In genomic region chr2:90581796-90582125, GRCm38 (mm10) we compare ENCODE assay signal across 21 mouse cellular contexts. TPM values are rescaled to one million over a fixed set of nuclear protein-coding genes. Genes with fewer than 3 reads are reported as not detected.
A peak's percentile ranks its signal among the peaks of the same experiment; 100 is the strongest.
DNase-seq lines count a peak whose midpoint lies in the region; ATAC-seq and TF ChIP-seq lines count a peak whose summit lies in the region.
"Had no signal": no experiment of that assay in that cellular context is flagged by ENCODE, and none has a peak within 500 bp of the region (broad histone marks: within the 10 kb centered on the region; RNA-seq: fewer than 3 reads in every experiment).

No protein-coding gene starts in this region.

- H3K36me3 ChIP-seq in liver, embryonic 13.5 days = no peaks in the 10 kb centered on the region
- no peaks in the 10 kb centered on the region for H3K36me3 ChIP-seq in liver, embryonic 11.5 days (ENCODE audit: control insufficient read depth, insufficient read depth, low read length)
- H3K36me3 ChIP-seq in midbrain, postnatal 0 days (ENCODE audit: insufficient read depth, low read length) = no peaks in the 10 kb centered on the region
- H3K36me3 ChIP-seq: embryonic facial prominence, embryonic 13.5 days; forebrain, embryonic 12.5 days; limb, embryonic 15.5 days; midbrain, embryonic 15.5 days; neural tube, embryonic 13.5 days had no signal

- WGBS in liver, embryonic 13.5 days (ENCODE audit: insufficient replicate concordance) = 37% methylated on average over 1 of the region's 1 CpGs
- 47% methylated on average over 1 of the region's 1 CpGs for WGBS in liver, embryonic 11.5 days
- WGBS in midbrain, postnatal 0 days = 57% methylated on average over 1 of the region's 1 CpGs

- H3K4me3 ChIP-seq in liver, embryonic 13.5 days (replicated peaks) = no peak overlapping the region
- H3K4me3 ChIP-seq in liver, embryonic 11.5 days (ENCODE audit: low read depth, low read length) = no peak overlapping the region
- H3K4me3 ChIP-seq in midbrain, postnatal 0 days (ENCODE audit: low read depth, low read length) = no peak overlapping the region

- no peaks in the 10 kb centered on the region for H3K9me3 ChIP-seq in liver, embryonic 13.5 days (replicated peaks)
- no peaks in the 10 kb centered on the region for H3K9me3 ChIP-seq in liver, embryonic 11.5 days (ENCODE audit: control insufficient read depth, low read length)
- no peaks in the 10 kb centered on the region for H3K9me3 ChIP-seq in midbrain, postnatal 0 days (ENCODE audit: low read length)
- H3K9me3 ChIP-seq: embryonic facial prominence, embryonic 13.5 days; forebrain, embryonic 12.5 days; limb, embryonic 15.5 days; midbrain, embryonic 15.5 days had no signal

- TF ChIP-seq CTCF in midbrain, postnatal 0 days (IDR thresholded peaks at IDR 0.05) = no peak

- no peak overlapping the region for H3K9ac ChIP-seq in liver, embryonic 13.5 days
- H3K9ac ChIP-seq in liver, embryonic 11.5 days (ENCODE audit: low read depth, low read length) = no peak overlapping the region
- H3K9ac ChIP-seq in midbrain, postnatal 0 days (replicated peaks; ENCODE audit: low read length, poor library complexity, severe bottlenecking) = no peak overlapping the region
- H3K9ac ChIP-seq: embryonic facial prominence, embryonic 13.5 days; limb, embryonic 15.5 days; midbrain, embryonic 15.5 days; neural tube, embryonic 13.5 days had no signal

- peaks cover 2% of the 10 kb centered on the region; the same call in 1 of the 2 replicates for H3K27me3 ChIP-seq in liver, embryonic 13.5 days
- H3K27me3 ChIP-seq in liver, embryonic 11.5 days (replicated peaks; ENCODE audit: control insufficient read depth, insufficient read depth, low read length) = no peaks in the 10 kb centered on the region
- H3K27me3 ChIP-seq in midbrain, postnatal 0 days (ENCODE audit: insufficient read depth, low read length) = no peaks in the 10 kb centered on the region
- H3K27me3 ChIP-seq: midbrain, embryonic 15.5 days had no signal

- 0 out of 2 replicates have a peak overlapping the region, but pooled peaks have one; percentile 100 for H3K4me2 ChIP-seq in liver, embryonic 13.5 days
- no peak overlapping the region for H3K4me2 ChIP-seq in liver, embryonic 11.5 days
- no peak overlapping the region for H3K4me2 ChIP-seq in midbrain, postnatal 0 days (ENCODE audit: low read depth, low read length, poor library complexity, severe bottlenecking)
- H3K4me2 ChIP-seq: limb, embryonic 15.5 days had no signal

- H3K4me1 ChIP-seq in liver, embryonic 13.5 days (replicated peaks) = peaks cover 52% of the 10 kb centered on the region
- peaks cover 11% of the 10 kb centered on the region for H3K4me1 ChIP-seq in liver, embryonic 11.5 days (replicated peaks; ENCODE audit: control insufficient read depth, insufficient read depth, low read length)
- peaks cover 3% of the 10 kb centered on the region; the same call in 1 of the 2 replicates for H3K4me1 ChIP-seq in midbrain, postnatal 0 days (ENCODE audit: insufficient read depth, low read length)

- H3K27ac ChIP-seq in liver, embryonic 13.5 days = no peak overlapping the region
- H3K27ac ChIP-seq in liver, embryonic 11.5 days (ENCODE audit: low read depth, low read length) = no peak overlapping the region
- H3K27ac ChIP-seq in midbrain, postnatal 0 days (ENCODE audit: low read depth, low read length) = no peak overlapping the region
- H3K27ac ChIP-seq: forebrain, embryonic 12.5 days; heart, adult 2 months had no signal

- no peak for ATAC-seq in liver, embryonic 13.5 days (ENCODE audit: low read depth)
- no peak for ATAC-seq in liver, embryonic 11.5 days (replicated peaks; ENCODE audit: low FRiP score)
- ATAC-seq in midbrain, postnatal 0 days (ENCODE audit: low FRiP score) = no peak

- peak; percentile 16 for DNase-seq in cerebellum, adult 11-12 months
- DNase-seq in cerebellum, postnatal 25 days = no peak
- DNase-seq in kidney, adult 18-20 months = peak; percentile 3
- DNase-seq in kidney, postnatal 14 days = no peak
- no peak for DNase-seq in liver, embryonic 13.5 days
- DNase-seq in liver, embryonic 11.5 days (ENCODE audit: low spot score) = no peak
- peak; percentile 58 for DNase-seq in A20 (ENCODE audit: low read depth, low spot score)
- DNase-seq in midbrain, postnatal 0 days (ENCODE audit: low spot score) = no peak
- DNase-seq: adrenal gland, postnatal 25 days; cerebellum, postnatal 36 days; gastrocnemius, postnatal 25 days; heart, postnatal 4 days; kidney, postnatal 4 days; lung, embryonic 14.5 days had no signal

RNA-seq across cellular contexts. Expression of gene Ptprj, which starts 1.3 kb away (rescaled TPM):
- 1.7 and 1.9 TPM in 2 replicates for polyA plus RNA-seq in liver, embryonic 13.5 days (2015; fragmentation: Nextera tagmentation; extraction: Ambion mirVana)
- 5.1 TPM in 2 replicates for polyA plus RNA-seq in liver, embryonic 11.5 days (2014; fragmentation: Nextera tagmentation; extraction: Ambion mirVana)
- 36.6 and 39.7 TPM in 2 replicates for total RNA-seq in midbrain, postnatal 0 days (2014; rRNA removed)
- polyA plus RNA-seq in midbrain, postnatal 0 days (2015; fragmentation: Nextera tagmentation; extraction: Ambion mirVana) = 3.7 and 4.3 TPM in 2 replicates
- polyA plus RNA-seq: erythroblast, embryonic 14.5 days had no signal

Comparison
In these comparisons a context has a peak if more than half of its experiments do, and no peak if none do; other contexts are left out.
1. DNase-seq: peak in cerebellum, adult 11-12 months (single experiment), kidney, adult 18-20 months (single experiment) and A20 (single experiment); none in cerebellum, postnatal 25 days (0 of 2), kidney, postnatal 14 days (single experiment), liver, embryonic 13.5 days (single experiment), liver, embryonic 11.5 days (single experiment) and midbrain, postnatal 0 days (single experiment).